Mouse (Mus musculus): ENCODE data around the gene Aff1.

GRCm38 (mm10) chr5:103702527-103702926 is 10.4 kb downstream of the Aff1 start:
- TF ChIP-seq CTCF (IDR thresholded peaks at IDR 0.05) (no peak), POLR2A (IDR thresholded peaks at IDR 0.05; ENCODE audit: insufficient read depth, low read depth, low read length) (no peak), EP300 (IDR thresholded peaks at IDR 0.05; ENCODE audit: insufficient read depth, low read depth, low read length) (no peak)
